Mouse (Mus musculus) embryonic facial prominence, embryonic 12.5 days (tissue): ENCODE data around the gene Fmod. TPM values are rescaled to one million over a fixed set of nuclear protein-coding genes. Genes with fewer than 3 reads are reported as not detected.

ENCODE experiments used
- ATAC-seq: fragments of 200-750 bp; cut with Nextera tagmentation; 2 replicates; pipeline ENCODE4 v1.8.0; 2017; ENCODE audit not compliant: insufficient number of reproducible peaks, insufficient read depth, low FRiP score, low TSS enrichment
- H3K27ac ChIP-seq: fragments of 300-500 bp; sonication (generic); 2 replicates; pipeline ENCODE4 v1.5.1; 2016; ENCODE audit warnings: mild to moderate bottlenecking
- H3K27me3 ChIP-seq: fragments of 300-500 bp; sonication (generic); 2 replicates; pipeline ENCODE4 v1.6.1; 2016; ENCODE audit warnings: mild to moderate bottlenecking, moderate library complexity
- H3K36me3 ChIP-seq: fragments of 300-500 bp; sonication (generic); 2 replicates; pipeline ENCODE4 v1.6.1; 2016; ENCODE audit warnings: mild to moderate bottlenecking
- H3K4me1 ChIP-seq: fragments of 300-500 bp; sonication (generic); 2 replicates; pipeline ENCODE4 v1.6.1; 2016
- H3K4me2 ChIP-seq: fragments of 300-500 bp; sonication (generic); replicated peaks from 2 replicates; pipeline ENCODE4 v1.6.1; 2016; ENCODE audit warnings: mild to moderate bottlenecking, moderate library complexity
- H3K4me3 ChIP-seq: fragments of 300-500 bp; sonication (generic); 2 replicates; pipeline ENCODE4 v1.5.1; 2016; ENCODE audit warnings: mild to moderate bottlenecking
- H3K9ac ChIP-seq: fragments of 300-500 bp; sonication (generic); 2 replicates; pipeline ENCODE4 v1.6.1; 2016; ENCODE audit warnings: mild to moderate bottlenecking, moderate library complexity
- H3K9me3 ChIP-seq: fragments of 300-500 bp; sonication (generic); 2 replicates; pipeline ENCODE4 v1.6.1; 2016; ENCODE audit warnings: mild to moderate bottlenecking, moderate library complexity
- WGBS: fragments of 180-500 bp; shearing (Covaris S2); methylation state at CpG from one replicate; pipeline ENCODE4 v1.1.7; 2016; 5-methylcytosine and 5-hydroxymethylcytosine counted together
- polyA plus RNA-seq: library from polyadenylated mRNA; unstranded; fragments of >200 nt; fragmentation: Nextera tagmentation; extraction: Ambion mirVana; gene quantifications from 2 replicates; pipeline ENCODE4 v1.2.1, GENCODE M21; 2016

Fmod gene
- polyA plus RNA-seq, 1 experiment from 2014 or later = 7.2 TPM

DNA sequence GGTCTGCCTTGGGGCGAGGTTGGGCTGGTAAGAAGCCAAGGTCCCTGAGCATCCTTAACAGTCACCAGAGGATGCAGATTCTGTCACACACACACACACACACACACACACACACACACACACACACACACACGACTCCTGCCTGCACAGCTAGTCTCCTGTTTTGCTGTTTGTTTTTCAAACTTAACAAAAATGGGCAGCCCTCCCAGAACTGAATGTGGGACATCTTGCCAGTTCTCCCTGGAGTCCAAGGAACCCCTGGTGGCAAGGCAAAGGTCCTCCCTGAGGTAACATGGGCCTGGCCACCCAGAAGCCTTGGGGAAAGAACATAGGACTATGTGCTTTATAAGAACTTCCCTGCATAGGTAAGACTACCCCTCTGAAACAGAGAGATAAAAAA, 4.8 kb downstream of the Fmod start:
- WGBS = 50% methylated on average over 2 of the region's 2 CpGs
- Histone ChIP-seq H3K36me3 (no peaks in the 10 kb centered on the region), H3K9ac (no peak overlapping the region), H3K27me3 (no peaks in the 10 kb centered on the region; the same call in 1 of the 2 replicates), H3K9me3 (no peaks in the 10 kb centered on the region), H3K4me1 (peaks cover 20% of the 10 kb centered on the region; the same call in 1 of the 2 replicates), H3K4me2 (no peak overlapping the region), H3K4me3 (no peak overlapping the region), H3K27ac (no peak overlapping the region)
- ATAC-seq = no peak

- WGBS = 25% methylated on average over 1 of the region's 1 CpGs
- Histone ChIP-seq H3K27me3 (no peaks in the 10 kb centered on the region; the same call in 1 of the 2 replicates), H3K4me1 (peaks cover 16% of the 10 kb centered on the region; the same call in 1 of the 2 replicates), H3K9me3 (no peaks in the 10 kb centered on the region), H3K36me3 (no peaks in the 10 kb centered on the region), H3K9ac (no peak overlapping the region), H3K4me3 (no peak overlapping the region), H3K27ac (no peak overlapping the region), H3K4me2 (no peak overlapping the region)
- ATAC-seq = no peak
Observed at GRCm38 (mm10) chr1:134042341-134042740, 5.3 kb downstream of the Fmod start.

DNA sequence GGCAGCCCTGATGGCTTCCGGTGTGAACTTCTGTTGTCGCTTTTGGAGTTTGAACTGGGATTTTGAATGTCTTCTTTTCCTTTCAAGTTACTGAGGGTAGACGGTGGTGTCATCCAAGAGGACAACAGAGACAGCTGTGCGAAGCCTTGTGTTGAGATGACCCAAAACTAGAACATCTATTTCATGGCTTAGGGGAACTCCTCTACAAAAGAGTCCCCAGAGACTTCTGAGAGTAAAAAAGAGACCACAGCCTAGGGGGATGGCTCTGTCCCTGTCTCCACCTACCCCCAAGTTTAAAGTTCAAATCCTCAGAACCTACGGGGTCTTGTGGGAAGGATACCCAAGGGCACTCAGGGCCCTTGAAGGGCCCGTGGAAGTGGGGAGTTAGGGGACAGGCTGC, 7.8 kb downstream of the Fmod start:
- Histone ChIP-seq H3K36me3 (no peaks in the 10 kb centered on the region), H3K27ac (no peak overlapping the region), H3K4me3 (no peak overlapping the region), H3K4me1 (peaks cover 13% of the 10 kb centered on the region; the same call in 1 of the 2 replicates), H3K9ac (no peak overlapping the region), H3K27me3 (no peaks in the 10 kb centered on the region; the same call in 1 of the 2 replicates), H3K4me2 (no peak overlapping the region), H3K9me3 (no peaks in the 10 kb centered on the region)
- 86% methylated on average over 6 of the region's 6 CpGs for WGBS
- no peak for ATAC-seq

DNA sequence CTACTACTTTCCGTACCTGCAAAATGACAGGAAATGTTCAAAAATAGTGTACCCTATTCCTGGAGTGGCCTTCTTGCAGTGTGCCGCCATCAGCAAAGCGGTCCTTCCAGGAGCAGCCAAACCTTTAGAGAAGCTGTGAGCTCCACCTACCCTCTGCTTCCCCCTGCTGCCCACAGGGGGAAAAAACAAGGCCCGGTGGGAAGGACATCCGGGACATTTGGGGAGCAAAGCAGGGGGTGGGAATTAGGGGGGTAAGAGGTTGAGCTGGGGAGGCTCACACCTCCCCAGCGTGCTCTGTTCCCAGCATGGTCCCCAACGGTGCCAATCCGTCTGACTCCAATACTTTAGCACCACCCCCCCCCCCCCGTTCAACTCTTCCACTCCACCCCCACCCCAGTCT, 8.9 kb downstream of the Fmod start:
- Histone ChIP-seq H3K9ac (peak overlapping the region; percentile 30; the same call in 1 of the 2 replicates), H3K27me3 (no peaks in the 10 kb centered on the region; the same call in 1 of the 2 replicates), H3K4me3 (peak overlapping the region; percentile 28), H3K36me3 (no peaks in the 10 kb centered on the region), H3K4me1 (peaks cover 13% of the 10 kb centered on the region; the same call in 1 of the 2 replicates), H3K4me2 (peak overlapping the region; percentile 57), H3K27ac (no peak overlapping the region), H3K9me3 (no peaks in the 10 kb centered on the region)
- ATAC-seq = 0 out of 2 replicates have a peak, but pooled peaks have one; percentile 38
- WGBS = 5% methylated on average over 8 of the region's 9 CpGs

GRCm38 (mm10) chr1:134046387-134046786, 9.3 kb downstream of the Fmod start:
- Histone ChIP-seq H3K9ac (peak overlapping the region; percentile 30; the same call in 1 of the 2 replicates), H3K4me3 (peak overlapping the region; percentile 28), H3K4me2 (peak overlapping the region; percentile 57), H3K36me3 (no peaks in the 10 kb centered on the region), H3K27me3 (no peaks in the 10 kb centered on the region; the same call in 1 of the 2 replicates), H3K27ac (no peak overlapping the region), H3K9me3 (no peaks in the 10 kb centered on the region), H3K4me1 (peaks cover 13% of the 10 kb centered on the region; the same call in 1 of the 2 replicates)
- ATAC-seq = no peak
- 19% methylated on average over 23 of the region's 23 CpGs for WGBS

- ATAC-seq = no peak
- WGBS = 71% methylated on average over 6 of the region's 6 CpGs
- Histone ChIP-seq H3K9ac (no peak overlapping the region), H3K4me2 (no peak overlapping the region), H3K36me3 (no peaks in the 10 kb centered on the region), H3K9me3 (no peaks in the 10 kb centered on the region), H3K4me1 (0 out of 2 replicates have a peak, but pooled peaks cover 6% of the 10 kb centered on the region), H3K4me3 (no peak overlapping the region), H3K27ac (no peak overlapping the region), H3K27me3 (no peaks in the 10 kb centered on the region; the same call in 1 of the 2 replicates)
Observed at GRCm38 (mm10) chr1:134047431-134047830, 10.4 kb downstream of the Fmod start.

DNA sequence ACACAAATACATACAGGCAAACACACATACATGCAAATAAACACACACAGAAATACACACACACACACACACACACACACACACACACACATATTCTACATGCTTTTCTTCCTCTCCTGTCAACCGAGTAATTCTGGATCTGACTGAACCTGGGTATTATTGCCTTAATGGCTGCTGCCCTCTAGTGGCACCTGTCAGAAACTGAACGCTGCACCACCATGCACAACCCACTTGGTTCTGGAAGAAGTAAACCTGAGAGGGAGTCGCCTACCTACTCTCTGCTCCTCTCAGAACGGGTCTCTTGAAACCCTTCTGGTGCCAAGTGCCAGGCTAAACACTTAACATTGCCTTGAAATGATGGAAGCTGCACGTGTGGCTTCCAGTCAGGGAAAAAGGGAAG, 11.7 kb downstream of the Fmod start:
- Histone ChIP-seq H3K4me1 (0 out of 2 replicates have a peak, but pooled peaks cover 2% of the 10 kb centered on the region), H3K4me2 (no peak overlapping the region), H3K27ac (no peak overlapping the region), H3K4me3 (no peak overlapping the region), H3K27me3 (no peaks in the 10 kb centered on the region; the same call in 1 of the 2 replicates), H3K9me3 (no peaks in the 10 kb centered on the region), H3K9ac (no peak overlapping the region), H3K36me3 (no peaks in the 10 kb centered on the region)
- ATAC-seq = no peak; the same call in 1 of the 2 replicates
- WGBS = 5% methylated on average over 5 of the region's 5 CpGs

DNA sequence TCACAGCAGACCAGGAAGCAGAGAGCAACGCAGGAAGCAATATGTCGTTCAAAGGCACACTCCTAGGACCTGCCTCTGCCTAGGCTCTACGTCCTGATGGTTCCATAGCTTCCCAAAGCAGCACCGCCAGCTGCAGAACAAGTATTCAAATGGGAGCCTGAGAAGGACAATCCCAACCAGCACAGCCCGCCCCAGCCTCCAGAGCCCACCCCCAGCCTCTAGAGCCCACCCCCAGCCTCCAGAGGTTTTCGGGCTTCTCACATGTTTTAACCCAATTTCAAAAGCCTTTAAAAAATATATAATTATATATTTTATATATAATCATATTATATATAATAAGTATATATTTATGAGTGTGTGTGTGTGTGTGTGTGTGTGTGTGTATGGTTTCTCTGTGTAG, 12.5 kb downstream of the Fmod start:
- H3K27ac ChIP-seq = no peak overlapping the region
- H3K9me3 ChIP-seq = no peaks in the 10 kb centered on the region
- no peak overlapping the region for H3K4me3 ChIP-seq
- WGBS = 71% methylated on average over 6 of the region's 6 CpGs
- H3K9ac ChIP-seq = no peak overlapping the region
- H3K36me3 ChIP-seq = no peaks in the 10 kb centered on the region
- ATAC-seq = no peak
- H3K4me1 ChIP-seq = 0 out of 2 replicates have a peak, but pooled peaks cover 2% of the 10 kb centered on the region
- H3K27me3 ChIP-seq = no peaks in the 10 kb centered on the region
- H3K4me2 ChIP-seq = no peak overlapping the region

- Histone ChIP-seq H3K27ac (no peak overlapping the region), H3K9ac (no peak overlapping the region), H3K4me3 (no peak overlapping the region), H3K9me3 (no peaks in the 10 kb centered on the region), H3K27me3 (no peaks in the 10 kb centered on the region), H3K4me2 (no peak overlapping the region), H3K36me3 (no peaks in the 10 kb centered on the region), H3K4me1 (no peaks in the 10 kb centered on the region)
- WGBS = 6% methylated on average over 6 of the region's 6 CpGs
- no peak for ATAC-seq
Observed at GRCm38 (mm10) chr1:134053207-134053606, 16.2 kb downstream of the Fmod start.

- 71% methylated on average over 9 of the region's 9 CpGs for WGBS
- H3K36me3 ChIP-seq = no peaks in the 10 kb centered on the region
Observed at GRCm38 (mm10) chr1:134055058-134055457, 18.0 kb downstream of the Fmod start.

DNA sequence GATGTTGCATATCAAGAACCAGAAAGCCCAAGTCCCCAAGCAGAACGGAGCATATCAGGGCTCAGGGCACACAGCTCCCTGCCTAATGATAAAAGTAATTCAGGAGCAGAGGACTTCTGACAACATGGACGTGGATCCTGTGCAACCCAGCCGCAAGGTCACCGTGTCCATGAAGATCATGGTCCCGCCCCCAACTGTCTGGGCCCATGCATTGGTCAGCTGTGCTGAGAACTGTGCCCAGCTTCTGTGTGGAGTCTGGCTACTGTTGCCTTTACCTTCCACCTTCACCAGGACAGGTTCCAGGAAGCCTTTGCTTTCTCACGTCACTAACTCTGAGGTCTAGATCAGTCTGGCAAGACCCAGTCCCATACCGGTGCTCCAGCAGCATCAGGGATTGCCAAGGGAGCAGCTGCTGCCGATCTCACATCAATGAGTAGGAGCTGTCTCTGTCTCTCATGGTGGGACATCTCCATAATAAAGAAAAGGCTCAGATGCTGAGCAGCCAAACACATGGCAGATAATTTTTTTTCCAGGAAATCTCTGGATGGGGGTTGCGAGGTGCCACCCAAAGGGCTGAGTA, 18.7 kb downstream of the Fmod start:
- Histone ChIP-seq H3K27ac (no peak overlapping the region), H3K4me3 (no peak overlapping the region), H3K9me3 (no peaks in the 10 kb centered on the region), H3K36me3 (no peaks in the 10 kb centered on the region), H3K9ac (no peak overlapping the region), H3K4me2 (no peak overlapping the region), H3K4me1 (peaks cover 7% of the 10 kb centered on the region; the same call in 1 of the 2 replicates), H3K27me3 (no peaks in the 10 kb centered on the region)
- ATAC-seq = no peak
- 87% methylated on average over 9 of the region's 9 CpGs for WGBS

More at GRCm38 (mm10) chr1:134055058-134055457, 18.0 kb downstream of the Fmod start:
- ATAC-seq = no peak
- no peak overlapping the region for H3K4me2 ChIP-seq
- H3K9me3 ChIP-seq = no peaks in the 10 kb centered on the region
- no peak overlapping the region for H3K27ac ChIP-seq
- H3K27me3 ChIP-seq = no peaks in the 10 kb centered on the region
- H3K4me3 ChIP-seq = no peak overlapping the region
- H3K9ac ChIP-seq = no peak overlapping the region
- H3K4me1 ChIP-seq = peaks cover 2% of the 10 kb centered on the region; the same call in 1 of the 2 replicates

DNA sequence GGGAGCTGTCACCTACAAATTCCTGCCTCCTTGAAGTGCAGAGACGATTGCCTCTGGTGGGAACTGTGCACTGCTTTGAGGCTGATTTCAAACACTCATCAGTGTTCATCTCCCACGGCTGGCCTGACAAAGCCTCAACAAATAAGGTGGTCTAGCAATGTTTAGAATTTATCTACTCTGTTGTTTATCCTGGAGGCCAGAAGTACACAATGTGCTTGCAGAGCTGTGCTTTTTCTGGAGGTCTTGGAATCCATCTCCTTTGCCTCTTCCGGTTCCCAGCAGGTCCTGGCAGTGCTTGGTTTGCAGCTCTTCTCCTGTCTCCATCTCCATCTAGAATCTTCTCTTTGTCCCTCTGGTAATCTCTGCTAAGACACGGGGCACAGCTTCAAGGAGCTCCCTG, 19.2 kb downstream of the Fmod start:
- Histone ChIP-seq H3K9ac (no peak overlapping the region), H3K4me1 (peaks cover 10% of the 10 kb centered on the region), H3K27me3 (no peaks in the 10 kb centered on the region), H3K27ac (no peak overlapping the region), H3K4me2 (no peak overlapping the region), H3K9me3 (no peaks in the 10 kb centered on the region), H3K4me3 (no peak overlapping the region), H3K36me3 (no peaks in the 10 kb centered on the region)
- 77% methylated on average over 4 of the region's 4 CpGs for WGBS
- ATAC-seq = no peak
